Mouse (Mus musculus) cortical plate, adult 2 months (tissue): Measurements from ENCODE around the gene Proca1.

Experiments used
- CTCF ChIP-seq: fragments of 200-500 bp; IDR thresholded peaks from 2 replicates; pipeline ENCODE4 v1.5.1; 2011; ENCODE audit warnings: mild to moderate bottlenecking, control low read depth, low read length; ENCODE audit not compliant: insufficient read depth; ENCODE audit errors: extremely low read depth
- POLR2A ChIP-seq: fragments of 200-500 bp; IDR thresholded peaks from 2 replicates; pipeline ENCODE4 v1.6.1; 2011; ENCODE audit warnings: mild to moderate bottlenecking, low read length, control low read depth; ENCODE audit not compliant: insufficient read depth; ENCODE audit errors: extremely low read depth

DNA sequence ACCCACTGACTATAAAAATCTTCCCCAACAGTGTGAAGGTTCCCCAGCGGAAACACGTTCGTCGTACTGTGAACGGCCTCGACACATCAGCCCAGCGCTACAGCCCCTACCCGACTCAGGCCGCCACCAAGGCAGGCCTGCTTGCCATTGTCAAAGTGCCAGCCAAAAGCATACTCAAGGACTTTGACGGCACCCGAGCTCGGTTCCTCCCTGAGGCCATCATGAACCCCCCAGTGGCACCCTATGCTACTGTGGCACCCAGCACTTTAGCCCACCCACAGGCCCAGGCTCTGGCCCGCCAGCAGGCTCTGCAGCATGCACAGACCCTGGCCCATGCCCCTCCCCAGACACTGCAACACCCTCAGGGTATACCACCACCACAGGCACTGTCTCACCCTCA, 39.4 kb upstream of the Proca1 start:
- TF ChIP-seq CTCF (no peak), POLR2A (no peak)
